Mouse (Mus musculus) stomach, embryonic 16.5 days (tissue): ENCODE results near the gene Usf1. TPM values are rescaled to one million over a fixed set of nuclear protein-coding genes. Genes with fewer than 3 reads are reported as not detected.

Source experiments
- ATAC-seq: fragments of 200-750 bp; cut with Nextera tagmentation; 2 replicates; pipeline ENCODE4 v1.8.0; 2017; ENCODE audit warnings: moderate number of reproducible peaks, moderate TSS enrichment; ENCODE audit not compliant: insufficient read depth, low FRiP score
- H3K27ac ChIP-seq: fragments of 300-500 bp; sonication (generic); 2 replicates; pipeline ENCODE4 v1.5.1; 2014; ENCODE audit warnings: low read length
- H3K27me3 ChIP-seq: fragments of 300-500 bp; sonication (generic); 2 replicates; pipeline ENCODE4 v1.6.1; 2014; ENCODE audit warnings: low read length, control low read depth, mixed read lengths; ENCODE audit not compliant: control insufficient read depth, insufficient read depth
- H3K36me3 ChIP-seq: fragments of 300-500 bp; sonication (generic); 2 replicates; pipeline ENCODE4 v1.6.1; 2014; ENCODE audit warnings: low read length; ENCODE audit not compliant: control insufficient read depth, insufficient read depth
- H3K4me1 ChIP-seq: fragments of 300-500 bp; sonication (generic); 2 replicates; pipeline ENCODE4 v1.6.1; 2014; ENCODE audit warnings: low read length, control low read depth, mixed read lengths; ENCODE audit not compliant: control insufficient read depth, insufficient read depth
- H3K4me2 ChIP-seq: fragments of 300-500 bp; sonication (generic); 2 replicates; pipeline ENCODE4 v1.6.1; 2014; ENCODE audit warnings: low read depth, low read length, mixed read lengths
- H3K4me3 ChIP-seq: fragments of 300-500 bp; sonication (generic); replicated peaks from 2 replicates; pipeline ENCODE4 v1.5.1; 2014; ENCODE audit warnings: mild to moderate bottlenecking, low read length
- H3K9ac ChIP-seq: fragments of 300-500 bp; sonication (generic); 2 replicates; pipeline ENCODE4 v1.6.1; 2014; ENCODE audit warnings: low read length
- H3K9me3 ChIP-seq: fragments of 300-500 bp; sonication (generic); replicated peaks from 2 replicates; pipeline ENCODE4 v1.6.1; 2016; ENCODE audit warnings: low read length, control low read depth; ENCODE audit not compliant: control insufficient read depth
- WGBS: fragments of 180-500 bp; shearing (Covaris S2); extraction: QIAGEN DNeasy Blood & Tissue Kit; methylation state at CpG from one replicate; pipeline ENCODE4 v1.1.7; 2014; 5-methylcytosine and 5-hydroxymethylcytosine counted together
- polyA plus RNA-seq: library from polyadenylated mRNA; unstranded; fragments of >200 nt; fragmentation: Nextera tagmentation; extraction: Ambion mirVana; gene quantifications from 2 replicates; pipeline ENCODE4 v1.2.1, GENCODE M21; 2015

Gene Usf1
- polyA plus RNA-seq, 1 experiment from 2014 or later: 64.7 TPM

- Histone ChIP-seq H3K36me3 (no peaks in the 10 kb centered on the region), H3K4me2 (no peak overlapping the region), H3K4me1 (peaks cover 7% of the 10 kb centered on the region; the same call in 1 of the 2 replicates), H3K27ac (peak overlapping the region; percentile 37; the same call in 1 of the 2 replicates), H3K9me3 (no peaks in the 10 kb centered on the region), H3K9ac (no peak overlapping the region), H3K27me3 (no peaks in the 10 kb centered on the region), H3K4me3 (no peak overlapping the region)
- ATAC-seq: no peak
- 47% methylated on average over 5 of the region's 5 CpGs for WGBS
These were observed 41.4 kb downstream of the Usf1 start for GRCm38 (mm10) chr1:171452522-171452921.

- H3K9ac ChIP-seq: no peak overlapping the region
- 73% methylated on average over 5 of the region's 5 CpGs for WGBS
- no peak for ATAC-seq
- no peak overlapping the region for H3K4me3 ChIP-seq
- H3K36me3 ChIP-seq: no peaks in the 10 kb centered on the region
- H3K4me2 ChIP-seq: no peak overlapping the region
- peak overlapping the region; percentile 37; the same call in 1 of the 2 replicates for H3K27ac ChIP-seq
- H3K4me1 ChIP-seq: 0 out of 2 replicates have a peak, but pooled peaks cover 3% of the 10 kb centered on the region
- no peaks in the 10 kb centered on the region for H3K9me3 ChIP-seq
- no peaks in the 10 kb centered on the region for H3K27me3 ChIP-seq
These were observed 41.8 kb downstream of the Usf1 start for GRCm38 (mm10) chr1:171452923-171453322.

- Histone ChIP-seq H3K27me3 (no peaks in the 10 kb centered on the region), H3K4me1 (no peaks in the 10 kb centered on the region), H3K9ac (no peak overlapping the region), H3K4me3 (no peak overlapping the region), H3K27ac (no peak overlapping the region), H3K36me3 (no peaks in the 10 kb centered on the region), H3K9me3 (no peaks in the 10 kb centered on the region), H3K4me2 (no peak overlapping the region)
- no peak for ATAC-seq
- WGBS: 73% methylated on average over 6 of the region's 6 CpGs
These were observed 43.8 kb downstream of the Usf1 start for GRCm38 (mm10) chr1:171454926-171455325.

- no peaks in the 10 kb centered on the region for H3K9me3 ChIP-seq
- H3K9ac ChIP-seq: no peak overlapping the region
- no peak overlapping the region for H3K27ac ChIP-seq
- H3K36me3 ChIP-seq: peaks cover 6% of the 10 kb centered on the region; the same call in 1 of the 2 replicates
- no peaks in the 10 kb centered on the region for H3K4me1 ChIP-seq
- no peak for ATAC-seq
- no peak overlapping the region for H3K4me3 ChIP-seq
- 90% methylated on average over 1 of the region's 1 CpGs for WGBS
- no peaks in the 10 kb centered on the region for H3K27me3 ChIP-seq
- no peak overlapping the region for H3K4me2 ChIP-seq
These were observed 46.5 kb downstream of the Usf1 start for GRCm38 (mm10) chr1:171457568-171457967.

- Histone ChIP-seq H3K4me3 (no peak overlapping the region), H3K9ac (no peak overlapping the region), H3K9me3 (no peaks in the 10 kb centered on the region), H3K36me3 (peaks cover 9% of the 10 kb centered on the region), H3K27me3 (no peaks in the 10 kb centered on the region), H3K27ac (no peak overlapping the region), H3K4me1 (no peaks in the 10 kb centered on the region), H3K4me2 (no peak overlapping the region)
- 42% methylated on average over 5 of the region's 5 CpGs for WGBS
- no peak for ATAC-seq
These were observed 48.7 kb downstream of the Usf1 start for GRCm38 (mm10) chr1:171459791-171460190.

GRCm38 (mm10) chr1:171460551-171461503, 49.7 kb downstream of the Usf1 start:
- Histone ChIP-seq H3K36me3 (peaks cover 9% of the 10 kb centered on the region), H3K27ac (no peak overlapping the region), H3K27me3 (no peaks in the 10 kb centered on the region), H3K9ac (no peak overlapping the region), H3K4me1 (no peaks in the 10 kb centered on the region), H3K4me3 (no peak overlapping the region), H3K9me3 (no peaks in the 10 kb centered on the region), H3K4me2 (no peak overlapping the region)
- WGBS: 85% methylated on average over 22 of the region's 22 CpGs
- ATAC-seq: no peak

GRCm38 (mm10) chr1:171463133-171463532, 52.0 kb downstream of the Usf1 start:
- H3K9me3 ChIP-seq: no peaks in the 10 kb centered on the region
- no peak for ATAC-seq
- no peak overlapping the region for H3K9ac ChIP-seq
- whole genome bisulfite sequencing: 91% methylated on average over 3 of the region's 3 CpGs
- peaks cover 9% of the 10 kb centered on the region for H3K36me3 ChIP-seq
- H3K4me1 ChIP-seq: no peaks in the 10 kb centered on the region
- no peaks in the 10 kb centered on the region for H3K27me3 ChIP-seq
- H3K4me2 ChIP-seq: no peak overlapping the region
- H3K4me3 ChIP-seq: no peak overlapping the region
- no peak overlapping the region; the same call in 1 of the 2 replicates for H3K27ac ChIP-seq

- H3K9me3 ChIP-seq: no peaks in the 10 kb centered on the region
- WGBS: 88% methylated on average over 5 of the region's 5 CpGs
- peaks cover 9% of the 10 kb centered on the region for H3K36me3 ChIP-seq
- no peak overlapping the region for H3K4me3 ChIP-seq
- H3K4me1 ChIP-seq: no peaks in the 10 kb centered on the region
- no peak for ATAC-seq
- no peak overlapping the region for H3K4me2 ChIP-seq
- no peak overlapping the region for H3K27ac ChIP-seq
- no peak overlapping the region for H3K9ac ChIP-seq
- no peaks in the 10 kb centered on the region for H3K27me3 ChIP-seq
These were observed 54.8 kb downstream of the Usf1 start for GRCm38 (mm10) chr1:171465749-171466412.

GRCm38 (mm10) chr1:171466565-171466964, 55.5 kb downstream of the Usf1 start:
- H3K4me1 ChIP-seq: no peaks in the 10 kb centered on the region
- no peak overlapping the region for H3K27ac ChIP-seq
- H3K36me3 ChIP-seq: peaks cover 9% of the 10 kb centered on the region
- H3K9me3 ChIP-seq: no peaks in the 10 kb centered on the region
- H3K4me3 ChIP-seq: no peak overlapping the region
- no peaks in the 10 kb centered on the region for H3K27me3 ChIP-seq
- no peak overlapping the region for H3K4me2 ChIP-seq
- H3K9ac ChIP-seq: no peak overlapping the region
- ATAC-seq: no peak
- 88% methylated on average over 4 of the region's 4 CpGs for WGBS
